Mouse (Mus musculus) testis, adult 2 months (tissue): Measurements from ENCODE around the gene Nacc1. TPM values are rescaled to one million over a fixed set of nuclear protein-coding genes. Genes with fewer than 3 reads are reported as not detected.
"Not testable (repeated sequence)": the region's sequence is repeated elsewhere in the genome, so short reads cannot be mapped to it uniquely, and the experiment has no call there.

Experiments
- H3K27ac ChIP-seq: fragments of 200-500 bp; 2 replicates; pipeline ENCODE4 v1.5.1; 2012; ENCODE audit warnings: low read depth, low read length; ENCODE audit not compliant: control insufficient read depth, insufficient read depth
- H3K27me3 ChIP-seq: fragments of 200-500 bp; 2 replicates; pipeline ENCODE4 v1.6.1; 2012; ENCODE audit warnings: mild to moderate bottlenecking, low read length, moderate library complexity; ENCODE audit not compliant: control insufficient read depth, insufficient read depth
- H3K36me3 ChIP-seq: fragments of 200-500 bp; 2 replicates; pipeline ENCODE4 v1.6.1; 2012; ENCODE audit warnings: mild to moderate bottlenecking, low read length; ENCODE audit not compliant: control insufficient read depth, insufficient read depth
- H3K4me1 ChIP-seq: fragments of 200-500 bp; 2 replicates; pipeline ENCODE4 v1.6.1; 2012; ENCODE audit warnings: low read length; ENCODE audit not compliant: control insufficient read depth, insufficient read depth
- H3K4me3 ChIP-seq: fragments of 200-500 bp; 2 replicates; pipeline ENCODE4 v1.5.1; 2012; ENCODE audit warnings: low read depth, mild to moderate bottlenecking, low read length, moderate library complexity, mixed read lengths; ENCODE audit not compliant: control insufficient read depth
- CTCF ChIP-seq: fragments of 200-500 bp; IDR thresholded peaks from 2 replicates; pipeline ENCODE4 v1.5.1; 2012; ENCODE audit warnings: low read depth, mild to moderate bottlenecking, inconsistent platforms, low read length, moderate library complexity; ENCODE audit not compliant: control insufficient read depth, insufficient read depth, insufficient replicate concordance
- POLR2A ChIP-seq: fragments of 200-500 bp; IDR thresholded peaks from 2 replicates; pipeline ENCODE4 v1.6.1; 2012; ENCODE audit warnings: low read depth, mild to moderate bottlenecking, inconsistent platforms, low read length, moderate library complexity; ENCODE audit not compliant: control insufficient read depth
- polyA plus RNA-seq: library from polyadenylated mRNA; depleted of rRNA; stranded (reverse); fragments of >200 nt; gene quantifications from 2 replicates; pipeline ENCODE4 v1.2.3, GENCODE M21; 2012

Nacc1 gene
- polyA plus RNA-seq, 1 experiment: 27.5 TPM

DNA sequence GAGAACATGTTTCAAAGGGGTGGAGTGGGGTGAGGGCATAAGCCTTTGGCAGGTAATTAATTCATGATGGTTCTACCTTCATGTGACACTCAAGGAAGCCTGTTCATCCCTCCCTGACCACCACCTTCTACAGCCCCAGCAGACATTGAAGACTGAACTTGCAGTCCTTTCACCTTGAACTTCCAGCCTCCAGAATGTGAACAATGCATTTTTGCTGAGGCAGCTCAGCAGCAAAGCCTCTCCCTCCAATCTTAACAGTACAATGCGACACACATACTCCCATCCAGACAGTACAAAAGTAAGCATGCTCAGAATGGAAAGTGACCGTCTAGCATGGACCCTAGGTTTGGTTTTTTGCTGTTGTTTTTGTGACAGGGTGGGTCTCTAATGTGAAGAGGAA is 6.2 kb downstream of the Nacc1 start:
- no peak overlapping the region for H3K27ac ChIP-seq
- TF ChIP-seq POLR2A (no peak), CTCF (no peak)
- H3K4me1 ChIP-seq: peaks cover 11% of the 10 kb centered on the region
- no peaks in the 10 kb centered on the region for H3K27me3 ChIP-seq
- no peak overlapping the region for H3K4me3 ChIP-seq
- H3K36me3 ChIP-seq: no peaks in the 10 kb centered on the region

DNA sequence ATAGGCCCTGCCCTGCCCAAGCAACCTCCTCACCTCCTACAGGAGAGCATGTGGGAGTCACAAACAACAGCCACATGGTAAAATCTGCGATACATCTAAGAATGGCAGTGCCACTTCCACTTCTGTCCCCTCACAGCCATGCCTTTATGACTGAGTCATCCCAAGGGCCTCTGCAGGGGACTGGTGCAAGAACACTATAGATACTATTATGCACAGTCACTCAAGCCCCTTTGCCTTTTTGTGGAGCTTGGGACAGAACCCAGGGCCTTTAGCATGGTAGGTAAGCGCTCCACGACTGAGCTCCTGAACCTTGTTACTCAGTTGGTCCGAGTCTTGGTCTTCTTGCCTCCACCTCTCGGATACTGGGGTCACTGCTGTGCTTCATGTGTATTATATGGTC is 10.4 kb downstream of the Nacc1 start:
- Histone ChIP-seq H3K36me3 (no peaks in the 10 kb centered on the region), H3K27ac (no peak overlapping the region), H3K4me3 (no peak overlapping the region), H3K4me1 (no peaks in the 10 kb centered on the region), H3K27me3 (no peaks in the 10 kb centered on the region)
- TF ChIP-seq CTCF (no peak), POLR2A (no peak)

- H3K36me3 ChIP-seq: not testable (repeated sequence)
These were observed 17.2 kb downstream of the Nacc1 start for GRCm38 (mm10) chr8:84670295-84671006.

GRCm38 (mm10) chr8:84668731-84669485 is 18.8 kb downstream of the Nacc1 start:
- Histone ChIP-seq H3K4me1 (peaks cover 6% of the 10 kb centered on the region), H3K27ac (no peak overlapping the region), H3K27me3 (no peaks in the 10 kb centered on the region), H3K4me3 (no peak overlapping the region), H3K36me3 (no peaks in the 10 kb centered on the region)
- TF ChIP-seq CTCF (no peak), POLR2A (no peak)

More at GRCm38 (mm10) chr8:84670295-84671006, 17.2 kb downstream of the Nacc1 start:
- H3K4me1 ChIP-seq, H3K27ac ChIP-seq, H3K4me3 ChIP-seq, H3K27me3 ChIP-seq: not testable (repeated sequence)

GRCm38 (mm10) chr8:84668081-84668480 is 19.6 kb downstream of the Nacc1 start:
- H3K36me3 ChIP-seq: no peaks in the 10 kb centered on the region
- TF ChIP-seq CTCF: no peak
- no peak for TF ChIP-seq POLR2A
- no peaks in the 10 kb centered on the region for H3K27me3 ChIP-seq
- no peak overlapping the region for H3K4me3 ChIP-seq
- peaks cover 12% of the 10 kb centered on the region for H3K4me1 ChIP-seq
- no peak overlapping the region for H3K27ac ChIP-seq

DNA sequence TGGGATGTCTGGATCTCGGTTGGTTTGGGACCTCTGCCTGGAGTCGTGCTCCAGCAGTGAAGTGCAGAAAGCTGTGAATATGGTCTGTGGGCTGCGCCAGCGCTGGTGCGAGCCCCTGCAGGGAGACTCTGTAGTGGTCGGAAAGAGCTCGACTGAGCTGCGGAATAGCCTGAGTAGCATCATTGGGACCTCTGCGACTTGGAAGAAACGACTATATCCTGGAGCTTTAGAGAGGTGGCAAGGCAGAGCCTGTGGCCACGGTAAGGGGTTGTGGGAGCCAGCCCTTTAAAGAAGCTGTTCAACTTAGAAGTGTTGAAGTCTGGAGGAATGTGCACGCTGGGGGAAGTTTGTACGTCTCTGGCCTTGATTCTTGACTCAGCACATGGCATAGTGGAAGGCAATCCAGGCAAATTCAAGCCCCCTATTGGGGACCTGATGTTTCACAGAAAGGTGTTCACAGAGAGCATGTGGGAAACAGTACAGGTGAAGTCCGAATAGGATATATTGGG is 22.2 kb downstream of the Nacc1 start:
- H3K27me3 ChIP-seq: peaks cover 3% of the 10 kb centered on the region; the same call in 1 of the 2 replicates
- H3K36me3 ChIP-seq: no peaks in the 10 kb centered on the region
- H3K4me1 ChIP-seq: peaks cover 28% of the 10 kb centered on the region
- TF ChIP-seq POLR2A: no peak
- no peak for TF ChIP-seq CTCF
- H3K27ac ChIP-seq: peak overlapping the region; percentile 75
- peak overlapping the region; percentile 93 for H3K4me3 ChIP-seq

DNA sequence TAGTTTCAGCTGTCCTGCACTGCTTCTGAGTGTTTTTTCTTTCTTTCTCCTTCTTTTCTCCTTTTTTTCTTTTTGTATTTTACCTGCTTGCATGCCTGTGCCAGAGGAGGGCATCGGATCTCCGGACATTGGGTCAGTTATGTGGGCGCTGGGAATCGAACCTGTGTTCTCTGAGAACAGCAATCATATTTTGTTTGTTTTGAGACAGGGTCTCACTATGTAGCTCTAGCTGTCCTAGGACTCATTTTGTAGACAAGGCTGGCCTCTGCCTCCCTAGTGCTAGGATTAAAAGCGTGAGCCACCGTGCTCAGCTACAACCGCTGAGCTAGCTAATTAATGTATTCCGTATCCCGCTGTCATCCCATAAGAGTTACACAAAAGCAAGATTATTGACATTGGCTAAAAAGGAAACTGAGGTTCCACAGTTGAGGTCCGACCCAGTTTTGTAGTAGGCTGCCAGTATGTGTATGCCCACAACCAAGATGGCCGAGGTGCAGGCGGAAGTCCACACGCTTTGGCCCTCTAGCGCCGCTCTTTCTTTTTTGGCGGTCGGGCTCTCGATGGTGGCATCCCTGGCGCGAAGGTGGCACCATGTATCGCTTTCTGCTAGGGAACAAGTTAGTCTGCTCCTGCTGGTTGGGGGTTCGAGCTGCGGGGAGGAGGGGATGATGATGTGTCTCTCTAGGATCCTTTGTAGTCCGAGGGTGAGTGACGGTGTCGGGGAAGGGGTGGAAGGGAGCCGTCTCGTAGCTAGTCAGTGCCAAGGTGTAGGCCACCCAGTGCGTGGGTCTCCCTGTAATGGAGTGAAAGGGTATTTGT is 22.9 kb downstream of the Nacc1 start:
- H3K27ac ChIP-seq: peak overlapping the region; percentile 75
- no peaks in the 10 kb centered on the region for H3K36me3 ChIP-seq
- TF ChIP-seq POLR2A (peak; percentile 37; the same call in 1 of the 2 replicates), CTCF (peak; percentile 3; the same call in 1 of the 2 replicates)
- H3K4me1 ChIP-seq: peaks cover 31% of the 10 kb centered on the region
- H3K27me3 ChIP-seq: peaks cover 3% of the 10 kb centered on the region; the same call in 1 of the 2 replicates
- H3K4me3 ChIP-seq: peak overlapping the region; percentile 93
